Mouse (Mus musculus) forebrain, embryonic 16.5 days (tissue): ENCODE data around the gene Copg2. TPM values are rescaled to one million over a fixed set of nuclear protein-coding genes. Genes with fewer than 3 reads are reported as not detected.

Experiments
- ATAC-seq: fragments of 200-750 bp; cut with Nextera tagmentation; 2 replicates; pipeline ENCODE4 v1.8.0; 2017; ENCODE audit warnings: mild to moderate bottlenecking, moderate library complexity
- H3K27ac ChIP-seq: fragments of 300-500 bp; sonication (generic); 2 replicates; pipeline ENCODE4 v1.5.1; 2014; ENCODE audit warnings: low read length, control low read depth
- H3K27me3 ChIP-seq: fragments of 300-500 bp; sonication (generic); replicated peaks from 2 replicates; pipeline ENCODE4 v1.6.1; 2014; ENCODE audit warnings: low read length; ENCODE audit not compliant: control insufficient read depth, insufficient read depth
- H3K36me3 ChIP-seq: fragments of 300-500 bp; sonication (generic); 2 replicates; pipeline ENCODE4 v1.6.1; 2014; ENCODE audit not compliant: control insufficient read depth, insufficient read depth
- H3K4me1 ChIP-seq: fragments of 300-500 bp; sonication (generic); replicated peaks from 2 replicates; pipeline ENCODE4 v1.6.1; 2014; ENCODE audit warnings: low read length; ENCODE audit not compliant: control insufficient read depth, insufficient read depth
- H3K4me2 ChIP-seq: fragments of 300-500 bp; sonication (generic); 2 replicates; pipeline ENCODE4 v1.6.1; 2014; ENCODE audit warnings: mild to moderate bottlenecking, low read length, control low read depth
- H3K4me3 ChIP-seq: fragments of 300-500 bp; sonication (generic); replicated peaks from 2 replicates; pipeline ENCODE4 v1.5.1; 2014; ENCODE audit warnings: mild to moderate bottlenecking, low read length, control low read depth
- H3K9ac ChIP-seq: fragments of 300-500 bp; sonication (generic); replicated peaks from 2 replicates; pipeline ENCODE4 v1.6.1; 2014; ENCODE audit warnings: low read depth, low read length, control low read depth
- H3K9me3 ChIP-seq: fragments of 300-500 bp; sonication (generic); 2 replicates; pipeline ENCODE4 v1.6.1; 2016; ENCODE audit warnings: low read length; ENCODE audit not compliant: control insufficient read depth
- WGBS: fragments of 180-500 bp; shearing (Covaris S2); extraction: QIAGEN DNeasy Blood & Tissue Kit; methylation state at CpG from one replicate; pipeline ENCODE4 v1.1.7; 2014; 5-methylcytosine and 5-hydroxymethylcytosine counted together
- microRNA counts: library from miRNA; unstranded; fragments of <30 nt; microRNA quantifications from one replicate; lab custom pipeline; 2016
- microRNA-seq: library from miRNA; unstranded; fragments of <30 nt; microRNA quantifications from one replicate; pipeline ENCODE4, GENCODE M21; 2017
- polyA plus RNA-seq: library from polyadenylated mRNA; unstranded; fragments of >200 nt; fragmentation: Nextera tagmentation; extraction: Ambion mirVana; gene quantifications from 2 replicates; pipeline ENCODE4 v1.2.1, GENCODE M21; 2015

Gene Copg2
- polyA plus RNA-seq, 1 experiment from 2014 or later: 31.1 TPM

DNA sequence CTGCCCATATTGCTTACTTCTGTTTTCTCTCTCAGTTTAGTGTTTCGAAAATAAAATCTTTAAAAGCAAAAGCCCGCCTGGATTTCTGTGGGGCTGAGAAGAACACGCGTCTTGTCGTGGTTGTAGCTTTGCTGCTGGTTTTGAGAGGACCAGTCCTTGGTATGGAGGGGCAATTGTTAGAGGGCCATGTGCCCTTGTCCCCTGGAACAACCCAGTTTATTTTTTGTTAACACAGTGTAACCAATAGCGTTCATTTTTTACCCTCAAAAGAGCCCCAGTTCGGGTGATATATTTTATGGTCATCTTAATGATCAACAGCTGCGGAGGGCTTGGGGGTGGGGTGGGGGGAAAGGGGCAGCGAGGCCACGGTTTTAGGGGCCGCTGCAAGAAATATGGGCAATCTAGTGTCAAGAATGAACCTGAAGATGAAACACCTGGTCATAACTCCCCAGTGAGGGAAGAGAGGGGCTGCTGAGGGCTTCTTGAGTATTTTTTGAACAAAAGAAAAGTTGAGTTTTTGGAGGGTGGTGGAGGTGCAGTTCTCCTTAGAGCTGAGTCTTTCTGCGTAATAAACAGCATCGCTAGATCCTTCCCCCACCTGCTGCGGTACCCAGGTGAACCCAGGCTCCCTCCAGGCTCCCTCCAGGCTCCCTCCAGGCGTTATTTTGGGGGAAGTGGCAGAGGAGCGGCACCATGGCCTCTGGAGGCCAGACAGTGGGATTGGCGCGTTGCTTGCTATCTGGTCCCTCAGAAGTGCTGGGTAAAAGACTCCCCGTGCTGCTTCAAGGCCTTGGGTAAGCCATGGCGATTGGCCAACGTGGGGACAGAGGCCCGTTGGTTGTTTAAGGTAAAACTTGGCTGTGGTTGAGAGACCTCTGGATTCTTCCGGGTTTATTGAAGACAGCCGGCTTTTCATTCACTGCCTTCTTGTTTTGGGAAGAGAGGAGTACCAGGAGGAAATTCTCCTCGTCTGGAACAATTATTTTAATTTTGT, 185.9 kb downstream of the Copg2 start:
- Histone ChIP-seq H3K27ac (no peak overlapping the region), H3K27me3 (no peaks in the 10 kb centered on the region), H3K4me3 (no peak overlapping the region), H3K9me3 (no peaks in the 10 kb centered on the region), H3K4me2 (no peak overlapping the region), H3K9ac (no peak overlapping the region), H3K4me1 (peaks cover 6% of the 10 kb centered on the region; the same call in 1 of the 2 replicates), H3K36me3 (no peaks in the 10 kb centered on the region)
- 66% methylated on average over 25 of the region's 25 CpGs for WGBS
- no peak for ATAC-seq

- no peak overlapping the region for H3K4me2 ChIP-seq
- WGBS: 15% methylated on average over 6 of the region's 6 CpGs
- no peak overlapping the region for H3K9ac ChIP-seq
- H3K9me3 ChIP-seq: no peaks in the 10 kb centered on the region
- no peak overlapping the region for H3K4me3 ChIP-seq
- no peak for ATAC-seq
- no peak overlapping the region for H3K27ac ChIP-seq
- H3K36me3 ChIP-seq: no peaks in the 10 kb centered on the region
- H3K27me3 ChIP-seq: no peaks in the 10 kb centered on the region
- H3K4me1 ChIP-seq: 0 out of 2 replicates have a peak, but pooled peaks cover 2% of the 10 kb centered on the region
Observed at GRCm38 (mm10) chr6:30709115-30709514, 187.5 kb downstream of the Copg2 start.

- no peak overlapping the region for H3K9ac ChIP-seq
- no peak overlapping the region for H3K27ac ChIP-seq
- no peak overlapping the region for H3K4me3 ChIP-seq
- ATAC-seq: no peak
- H3K9me3 ChIP-seq: no peaks in the 10 kb centered on the region
- 93% methylated on average over 9 of the region's 9 CpGs for WGBS
- H3K36me3 ChIP-seq: no peaks in the 10 kb centered on the region
- H3K27me3 ChIP-seq: no peaks in the 10 kb centered on the region
- no peaks in the 10 kb centered on the region for H3K4me1 ChIP-seq
- no peak overlapping the region for H3K4me2 ChIP-seq
Observed at GRCm38 (mm10) chr6:30703977-30704602, 192.5 kb downstream of the Copg2 start.

GRCm38 (mm10) chr6:30703476-30703875, 193.1 kb downstream of the Copg2 start:
- Histone ChIP-seq H3K9ac (no peak overlapping the region), H3K4me1 (no peaks in the 10 kb centered on the region), H3K27me3 (no peaks in the 10 kb centered on the region), H3K4me2 (no peak overlapping the region), H3K36me3 (no peaks in the 10 kb centered on the region), H3K9me3 (no peaks in the 10 kb centered on the region), H3K27ac (no peak overlapping the region), H3K4me3 (no peak overlapping the region)
- ATAC-seq: no peak
- WGBS: 91% methylated on average over 6 of the region's 6 CpGs

DNA sequence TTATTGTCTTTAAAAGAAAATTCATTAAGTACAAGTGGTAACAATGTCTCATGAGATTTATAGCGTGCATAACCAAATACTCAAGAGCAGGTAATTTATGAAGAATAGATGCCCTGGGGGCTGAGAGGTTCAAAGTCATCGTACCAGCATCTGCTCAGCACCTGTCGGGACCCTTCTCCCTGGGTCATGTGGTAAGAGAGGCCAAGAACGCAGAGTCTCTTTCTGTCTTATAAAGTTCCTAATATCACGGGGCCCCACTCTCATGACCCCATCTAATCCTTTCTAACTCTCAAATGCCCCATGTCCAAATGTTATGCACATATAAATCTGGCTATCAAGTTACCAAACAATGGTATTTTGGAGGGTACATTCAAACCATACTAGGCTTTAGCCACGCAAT, 193.7 kb downstream of the Copg2 start:
- no peaks in the 10 kb centered on the region for H3K27me3 ChIP-seq
- H3K9ac ChIP-seq: no peak overlapping the region
- no peaks in the 10 kb centered on the region for H3K36me3 ChIP-seq
- no peak overlapping the region for H3K4me2 ChIP-seq
- no peaks in the 10 kb centered on the region for H3K9me3 ChIP-seq
- H3K4me1 ChIP-seq: no peaks in the 10 kb centered on the region; the same call in 1 of the 2 replicates
- 93% methylated on average over 6 of the region's 6 CpGs for WGBS
- no peak overlapping the region for H3K27ac ChIP-seq
- no peak for ATAC-seq
- no peak overlapping the region for H3K4me3 ChIP-seq

- H3K9me3 ChIP-seq: no peaks in the 10 kb centered on the region
- H3K9ac ChIP-seq: no peak overlapping the region
- no peak overlapping the region for H3K4me3 ChIP-seq
- no peaks in the 10 kb centered on the region; the same call in 1 of the 2 replicates for H3K4me1 ChIP-seq
- WGBS: 87% methylated on average over 6 of the region's 6 CpGs
- H3K4me2 ChIP-seq: no peak overlapping the region
- no peaks in the 10 kb centered on the region for H3K27me3 ChIP-seq
- no peak overlapping the region for H3K27ac ChIP-seq
- no peaks in the 10 kb centered on the region for H3K36me3 ChIP-seq
- no peak for ATAC-seq
Observed at GRCm38 (mm10) chr6:30700182-30700581, 196.4 kb downstream of the Copg2 start.

- Histone ChIP-seq H3K27me3 (no peaks in the 10 kb centered on the region), H3K4me3 (no peak overlapping the region), H3K36me3 (no peaks in the 10 kb centered on the region), H3K27ac (no peak overlapping the region), H3K9me3 (no peaks in the 10 kb centered on the region), H3K9ac (no peak overlapping the region), H3K4me1 (peaks cover 8% of the 10 kb centered on the region), H3K4me2 (no peak overlapping the region)
- 87% methylated on average over 4 of the region's 4 CpGs for WGBS
- ATAC-seq: no peak
Observed at GRCm38 (mm10) chr6:30698036-30698435, 198.6 kb downstream of the Copg2 start.

MicroRNA genes within 50 kb of the gene (microRNA counts, 519-probe panel; counts per million panel counts)
- 2,717 counts per million, percentile 69 among the panel's probes with 10 or more counts for microRNA mmu-miR-335-3p (lab: Ali Mortazavi, UCI)
- 4,200 counts per million, percentile 94 among the panel's probes with 10 or more counts for microRNA mmu-miR-335-5p (lab: Ali Mortazavi, UCI)

Small RNA genes within 50 kb of the gene (microRNA-seq; reads per million reads assigned to microRNA genes)
- gene Mir335: 39,505 reads per million, percentile 99 among the genes with 10 or more reads in this experiment

Other genes starting within 250 kb of the Copg2 start
- gene Cep41, start 203.0 kb downstream of the Copg2 start, polyA plus RNA-seq: 15.2 and 15.3 TPM in 2 replicates
- 283 and 328 TPM in 2 replicates for gene Mest, start 173.2 kb downstream of the Copg2 start, polyA plus RNA-seq
- gene Tsga13, start 18.8 kb upstream of the Copg2 start, polyA plus RNA-seq: 0.19 and 0.31 TPM in 2 replicates
- 0.17 and 0.33 TPM in 2 replicates for gene Klf14, start 62.3 kb upstream of the Copg2 start, polyA plus RNA-seq